Mouse (Mus musculus) liver, embryonic 11.5 days (tissue): Measurements from ENCODE around the gene Pip5k1c. TPM values are rescaled to one million over a fixed set of nuclear protein-coding genes. Genes with fewer than 3 reads are reported as not detected.

ENCODE experiments used
- ATAC-seq: fragments of 200-750 bp; cut with Nextera tagmentation; replicated peaks from 2 replicates; pipeline ENCODE4 v1.8.0; 2017; ENCODE audit warnings: moderate number of reproducible peaks, mild to moderate bottlenecking, moderate TSS enrichment, moderate library complexity; ENCODE audit not compliant: low FRiP score
- DNase-seq: peaks from one replicate; pipeline ENCODE4 v3.0.0-alpha.2; 2017; ENCODE audit warnings: low spot score
- H3K27ac ChIP-seq: fragments of 300-500 bp; sonication (generic); 2 replicates; pipeline ENCODE4 v1.5.1; 2014; ENCODE audit warnings: mild to moderate bottlenecking, low read depth, low read length, control low read depth
- H3K27me3 ChIP-seq: fragments of 300-500 bp; sonication (generic); replicated peaks from 2 replicates; pipeline ENCODE4 v1.6.1; 2014; ENCODE audit warnings: low read length, mixed read lengths; ENCODE audit not compliant: control insufficient read depth, insufficient read depth
- H3K36me3 ChIP-seq: fragments of 300-500 bp; sonication (generic); 2 replicates; pipeline ENCODE4 v1.6.1; 2014; ENCODE audit warnings: mild to moderate bottlenecking, low read length, moderate library complexity, mixed read lengths; ENCODE audit not compliant: control insufficient read depth, insufficient read depth
- H3K4me1 ChIP-seq: fragments of 300-500 bp; sonication (generic); replicated peaks from 2 replicates; pipeline ENCODE4 v1.6.1; 2014; ENCODE audit warnings: low read length, mixed read lengths; ENCODE audit not compliant: control insufficient read depth, insufficient read depth
- H3K4me2 ChIP-seq: fragments of 300-500 bp; sonication (generic); 2 replicates; pipeline ENCODE4 v1.6.1; 2014; ENCODE audit warnings: mild to moderate bottlenecking, control low read depth, moderate library complexity
- H3K4me3 ChIP-seq: fragments of 300-500 bp; sonication (generic); 2 replicates; pipeline ENCODE4 v1.5.1; 2014; ENCODE audit warnings: low read depth, low read length, control low read depth
- H3K9ac ChIP-seq: fragments of 300-500 bp; sonication (generic); 2 replicates; pipeline ENCODE4 v1.6.1; 2014; ENCODE audit warnings: low read depth, low read length, control low read depth
- H3K9me3 ChIP-seq: fragments of 300-500 bp; sonication (generic); 2 replicates; pipeline ENCODE4 v1.6.1; 2016; ENCODE audit warnings: low read length, inconsistent platforms, mixed read lengths; ENCODE audit not compliant: control insufficient read depth
- WGBS: fragments of 180-500 bp; shearing (Covaris S2); extraction: QIAGEN DNeasy Blood & Tissue Kit; methylation state at CpG from one replicate; pipeline ENCODE4 v1.1.7; 2014; 5-methylcytosine and 5-hydroxymethylcytosine counted together
- polyA plus RNA-seq: library from polyadenylated mRNA; unstranded; fragments of >200 nt; fragmentation: Nextera tagmentation; extraction: Ambion mirVana; gene quantifications from 2 replicates; pipeline ENCODE4 v1.2.1, GENCODE M21; 2014

The Pip5k1c gene
- polyA plus RNA-seq, 1 experiment from 2014 or later, result 40.0 TPM

DNA sequence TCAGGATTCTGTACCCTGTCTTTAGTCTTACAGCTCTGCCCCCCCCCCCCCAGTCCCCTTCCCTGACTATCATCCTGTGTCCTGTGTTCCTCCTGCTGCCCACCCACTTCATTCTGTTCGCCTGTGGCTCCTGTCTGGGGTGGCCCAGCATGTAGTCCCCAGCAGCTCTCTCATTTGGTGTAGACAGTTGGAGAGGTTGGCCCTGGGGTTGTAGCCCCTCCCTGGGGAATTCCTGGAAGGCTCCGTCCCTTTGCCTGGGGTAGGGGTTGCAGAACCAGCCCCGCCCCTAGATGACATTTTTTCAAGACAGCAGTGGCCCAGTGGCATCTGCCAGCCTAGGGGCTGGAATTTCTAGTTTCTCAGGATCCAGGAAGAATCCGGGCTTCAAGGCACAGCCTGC lies 65.4 kb downstream of the Pip5k1c start:
- Histone ChIP-seq H3K4me3 (peak overlapping the region; percentile 94), H3K27me3 (no peaks in the 10 kb centered on the region), H3K4me2 (peak overlapping the region; percentile 99), H3K36me3 (peaks cover 13% of the 10 kb centered on the region; the same call in 1 of the 2 replicates), H3K9ac (peak overlapping the region; percentile 90), H3K27ac (peak overlapping the region; percentile 83), H3K4me1 (peaks cover 78% of the 10 kb centered on the region), H3K9me3 (no peaks in the 10 kb centered on the region)
- ATAC-seq (no peak), DNase-seq (no peak)
- 26% methylated on average over 4 of the region's 4 CpGs for WGBS

DNA sequence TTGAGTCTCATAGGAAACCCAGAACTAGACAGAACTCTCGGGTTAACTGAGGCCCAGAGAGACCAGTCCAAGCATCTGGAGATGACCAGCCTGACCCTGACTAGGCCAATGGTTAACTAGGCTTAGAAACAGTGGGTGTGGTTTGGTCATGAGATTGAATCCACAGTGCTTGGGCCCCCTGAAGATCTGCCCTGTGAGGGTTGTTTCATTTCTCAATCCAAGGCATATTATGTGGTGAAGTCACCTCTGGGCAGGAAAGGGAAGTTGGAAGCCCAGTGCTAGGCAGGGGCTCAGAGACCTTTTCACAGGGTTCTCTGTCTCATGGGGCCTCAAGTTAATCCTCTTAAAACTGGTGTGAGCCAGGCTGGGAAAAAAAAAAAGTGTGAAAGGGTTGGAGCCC lies 66.1 kb downstream of the Pip5k1c start:
- Histone ChIP-seq H3K4me3 (peak overlapping the region; percentile 94), H3K4me1 (peaks cover 84% of the 10 kb centered on the region), H3K36me3 (peaks cover 16% of the 10 kb centered on the region; the same call in 1 of the 2 replicates), H3K9me3 (no peaks in the 10 kb centered on the region), H3K27ac (peak overlapping the region; percentile 77), H3K9ac (peak overlapping the region; percentile 90), H3K27me3 (no peaks in the 10 kb centered on the region), H3K4me2 (peak overlapping the region; percentile 99)
- no peak for ATAC-seq
- WGBS, result 37% methylated on average over 1 of the region's 1 CpGs
- no peak for DNase-seq

DNA sequence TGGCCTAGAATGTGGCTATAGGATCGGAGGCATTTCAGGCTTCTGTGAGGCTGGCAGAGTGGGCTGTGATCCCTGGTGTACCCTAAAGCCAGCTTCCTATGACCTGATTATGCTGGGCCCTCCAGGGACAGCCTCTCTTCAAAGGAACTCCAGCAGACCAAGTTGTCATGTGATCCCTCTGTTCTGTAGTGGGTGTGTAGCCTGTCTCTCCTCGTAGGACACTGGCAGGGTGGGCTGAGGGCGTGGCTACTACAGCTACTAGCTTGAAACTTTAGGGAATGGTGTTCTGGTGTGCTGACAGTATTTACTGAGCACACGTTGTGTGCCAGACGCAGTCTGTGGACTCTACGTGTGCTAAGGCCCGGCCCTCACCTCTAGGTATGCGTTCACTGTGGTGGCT lies 68.0 kb downstream of the Pip5k1c start:
- ATAC-seq (no peak), DNase-seq (no peak)
- Histone ChIP-seq H3K36me3 (peaks cover 16% of the 10 kb centered on the region; the same call in 1 of the 2 replicates), H3K9ac (peak overlapping the region; percentile 0), H3K4me1 (peaks cover 90% of the 10 kb centered on the region), H3K4me2 (peak overlapping the region; percentile 2), H3K27me3 (no peaks in the 10 kb centered on the region), H3K4me3 (no peak overlapping the region), H3K27ac (peak overlapping the region; percentile 47; the same call in 1 of the 2 replicates), H3K9me3 (no peaks in the 10 kb centered on the region)
- WGBS, result 69% methylated on average over 8 of the region's 8 CpGs

DNA sequence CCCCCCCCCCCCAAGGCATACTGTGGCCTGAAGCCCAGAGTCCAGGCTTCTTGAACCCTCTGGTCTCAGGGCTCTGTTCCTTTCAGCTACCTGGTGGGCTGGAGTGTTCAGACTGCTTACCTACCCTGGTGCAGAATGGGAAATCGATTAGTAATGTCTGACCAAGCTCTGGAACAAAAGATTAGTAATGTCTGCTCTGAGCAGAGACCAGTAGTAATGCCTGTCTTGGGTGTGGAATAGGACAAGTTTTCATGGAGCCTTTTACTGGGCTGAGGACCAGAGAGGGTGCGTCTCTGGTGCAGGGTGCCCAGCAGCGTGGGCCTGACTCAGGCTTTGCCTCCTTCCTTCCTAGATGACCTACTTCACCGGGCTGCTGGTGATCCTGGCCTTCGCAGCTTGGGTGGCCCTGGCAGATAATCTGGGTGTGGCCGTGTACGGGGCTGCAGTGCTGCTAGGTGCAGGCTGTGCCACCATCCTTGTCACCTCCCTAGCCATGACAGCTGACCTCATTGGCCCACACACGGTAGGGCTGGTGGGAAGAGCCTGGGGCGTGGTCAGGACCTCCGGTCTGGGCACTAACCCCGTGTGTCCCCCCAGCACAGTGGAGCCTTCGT lies 69.7 kb downstream of the Pip5k1c start:
- Histone ChIP-seq H3K4me2 (peak overlapping the region; percentile 61), H3K4me1 (peaks cover 78% of the 10 kb centered on the region), H3K4me3 (peak overlapping the region; percentile 16), H3K27me3 (no peaks in the 10 kb centered on the region), H3K36me3 (peaks cover 22% of the 10 kb centered on the region; the same call in 1 of the 2 replicates), H3K9me3 (no peaks in the 10 kb centered on the region), H3K9ac (peak overlapping the region; percentile 32; the same call in 1 of the 2 replicates), H3K27ac (peak overlapping the region; percentile 70)
- peak; percentile 79 for ATAC-seq
- DNase-seq, result no peak
- 49% methylated on average over 12 of the region's 12 CpGs for WGBS

DNA sequence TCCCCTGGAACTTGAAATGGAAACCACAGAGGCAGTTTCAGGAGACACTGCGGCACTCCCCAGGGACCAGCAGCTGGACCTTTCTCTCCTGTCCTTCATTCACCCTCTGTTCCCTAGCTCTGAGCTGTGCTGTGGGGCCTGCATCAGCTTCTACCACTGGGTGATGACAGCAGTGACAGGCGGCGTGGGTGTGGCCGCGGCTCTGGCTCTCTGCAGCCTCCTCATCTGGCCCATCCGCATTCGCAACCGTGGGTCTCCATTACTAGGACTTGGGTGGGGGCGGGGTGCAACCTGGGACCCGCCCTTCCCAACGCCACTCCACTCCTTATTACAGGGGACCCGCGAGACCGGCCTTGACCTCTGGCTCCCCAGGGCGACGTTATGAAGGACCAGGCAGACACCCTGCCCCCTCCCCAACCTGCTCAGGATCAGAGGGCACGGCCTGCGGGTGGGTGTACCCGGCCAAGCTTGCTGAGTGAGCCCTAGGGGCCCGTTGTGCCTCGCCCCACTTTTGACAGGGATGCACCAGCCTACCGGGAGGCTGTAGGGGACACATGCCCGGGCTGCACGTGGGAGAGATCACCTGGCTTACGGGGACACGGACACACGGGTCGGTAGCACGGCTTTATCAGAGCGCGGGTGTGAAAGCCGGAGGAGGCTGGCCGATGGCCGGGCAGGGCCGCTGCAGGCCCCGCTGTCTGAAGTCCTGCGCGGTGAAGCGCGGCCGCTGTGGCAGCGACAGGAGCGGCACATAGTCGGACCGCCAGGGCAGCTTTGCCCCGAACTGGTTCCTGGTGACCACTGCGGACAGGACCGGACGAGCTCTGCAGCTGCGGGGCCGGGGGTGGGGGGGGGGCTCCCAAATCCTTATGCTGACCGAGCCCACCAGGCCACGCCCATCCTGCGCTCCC lies 70.9 kb downstream of the Pip5k1c start:
- peak overlapping the region; percentile 70 for H3K27ac ChIP-seq
- DNase-seq (no peak), ATAC-seq (peak; percentile 27; the same call in 1 of the 2 replicates)

DNA sequence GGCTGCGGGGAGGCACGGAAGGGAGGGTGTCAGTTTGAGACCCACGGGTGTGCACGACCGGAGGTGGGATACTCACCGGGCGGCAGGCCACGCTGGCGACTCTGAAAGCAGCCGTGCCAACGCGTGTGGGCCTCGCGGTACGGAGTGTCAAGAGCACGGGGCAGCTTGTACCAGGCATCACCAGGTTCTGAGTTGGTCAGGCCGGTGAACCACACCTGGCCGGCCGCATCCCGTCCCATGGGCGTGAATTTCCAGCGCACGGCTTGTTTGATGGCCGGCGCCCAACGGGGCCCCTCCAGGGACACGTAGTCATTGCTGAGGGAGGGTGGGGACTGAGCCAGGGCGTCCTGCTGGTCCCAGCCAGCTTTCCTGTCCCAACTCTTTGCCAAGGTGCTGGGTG lies 71.9 kb downstream of the Pip5k1c start:
- 27% methylated on average over 28 of the region's 28 CpGs for WGBS
- peak overlapping the region; percentile 31; the same call in 1 of the 2 replicates for H3K9ac ChIP-seq
- H3K27me3 ChIP-seq, result no peaks in the 10 kb centered on the region
- ATAC-seq (no peak), DNase-seq (no peak)
- H3K4me2 ChIP-seq, result peak overlapping the region; percentile 61
- H3K9me3 ChIP-seq, result no peaks in the 10 kb centered on the region
- peak overlapping the region; percentile 42 for H3K27ac ChIP-seq
- peaks cover 44% of the 10 kb centered on the region for H3K36me3 ChIP-seq
- H3K4me1 ChIP-seq, result peaks cover 57% of the 10 kb centered on the region
- H3K4me3 ChIP-seq, result peak overlapping the region; percentile 22

More for the DNA sequence above, 70.9 kb downstream of the Pip5k1c start:
- Histone ChIP-seq H3K4me2 (peak overlapping the region; percentile 61), H3K9ac (peak overlapping the region; percentile 32), H3K27me3 (no peaks in the 10 kb centered on the region), H3K9me3 (no peaks in the 10 kb centered on the region), H3K4me1 (peaks cover 67% of the 10 kb centered on the region), H3K36me3 (peaks cover 35% of the 10 kb centered on the region), H3K4me3 (peak overlapping the region; percentile 18)
- 28% methylated on average over 54 of the region's 54 CpGs for WGBS

DNA sequence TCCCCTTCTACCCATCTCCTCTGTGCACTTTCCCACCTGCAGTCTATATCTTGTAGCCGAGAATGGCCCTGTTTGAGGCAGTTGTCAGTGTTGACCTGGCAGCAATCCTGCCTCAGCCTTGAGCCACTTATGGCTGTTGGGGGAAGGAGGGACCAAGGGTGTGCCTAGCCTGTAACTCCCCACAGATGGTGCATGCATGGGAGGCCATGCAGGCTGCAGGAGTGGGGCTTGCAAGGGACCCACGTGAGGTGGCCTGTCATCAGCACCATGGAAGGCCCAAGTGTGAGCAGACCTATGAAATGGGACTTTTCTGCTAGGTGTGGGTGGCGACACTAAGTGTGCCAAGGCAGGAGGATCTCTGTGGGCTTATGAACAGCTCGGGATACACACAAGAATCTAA lies 72.3 kb downstream of the Pip5k1c start:
- Histone ChIP-seq H3K4me1 (peaks cover 53% of the 10 kb centered on the region), H3K9ac (peak overlapping the region; percentile 16; the same call in 1 of the 2 replicates), H3K27me3 (no peaks in the 10 kb centered on the region), H3K4me3 (no peak overlapping the region; the same call in 1 of the 2 replicates), H3K9me3 (no peaks in the 10 kb centered on the region), H3K4me2 (no peak overlapping the region), H3K36me3 (peaks cover 46% of the 10 kb centered on the region), H3K27ac (peak overlapping the region; percentile 42)
- 45% methylated on average over 4 of the region's 4 CpGs for WGBS
- DNase-seq (no peak), ATAC-seq (no peak)

DNA sequence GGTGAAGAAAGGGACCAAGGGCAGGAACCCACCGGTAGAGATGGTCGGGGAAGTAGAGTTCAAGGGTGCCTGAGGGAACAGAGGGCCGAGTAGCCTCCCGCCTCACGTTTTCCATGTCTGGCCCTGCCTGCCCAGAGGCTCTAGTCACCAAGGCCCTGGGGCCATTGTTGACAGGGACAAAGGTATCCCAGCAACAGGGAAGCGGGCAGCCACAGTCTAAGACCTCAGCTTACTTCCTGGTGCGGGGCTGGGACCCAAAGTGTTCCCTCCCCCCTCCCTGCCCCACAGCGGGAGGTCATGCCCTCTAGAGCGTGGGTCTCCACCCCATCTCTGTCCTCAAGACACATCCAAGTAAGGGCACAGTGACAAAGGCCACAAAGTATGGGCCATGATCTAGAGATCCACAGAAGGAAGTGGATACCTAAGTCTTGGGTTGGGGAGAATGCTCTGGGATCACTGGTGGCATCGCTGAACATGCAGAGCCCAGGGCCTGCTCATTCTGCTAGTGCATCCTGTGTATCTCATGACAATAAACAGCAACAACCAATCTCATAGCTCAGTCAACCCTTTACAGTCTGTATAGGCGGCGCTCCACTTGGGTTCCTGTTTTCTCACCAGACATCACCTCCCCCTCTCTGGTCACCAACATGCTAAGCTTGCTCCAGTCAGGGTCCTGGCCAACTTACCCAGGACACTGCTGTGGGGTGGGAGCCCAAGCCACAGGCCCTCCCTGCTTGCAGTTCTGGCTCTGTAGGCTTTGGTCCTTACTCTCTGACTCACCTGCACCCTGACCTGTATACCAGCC lies 73.1 kb downstream of the Pip5k1c start, which contains the start of gene 4930404N11Rik:
Gene 4930404N11Rik (minus strand): TSS at position 145 of the 805 bp plus-strand sequence.
- H3K27ac ChIP-seq, result peak within 1 kb of the TSS; percentile 42
- H3K4me1 ChIP-seq, result peaks cover 45% of the 10 kb centered on the region
- DNase-seq, result no peak
- H3K4me3 ChIP-seq, result peak within 1 kb of the TSS; percentile 22
- H3K27me3 ChIP-seq, result no peaks in the 10 kb centered on the region
- H3K4me2 ChIP-seq, result peak within 1 kb of the TSS; percentile 61
- ATAC-seq, result peak; percentile 7; the same call in 1 of the 2 replicates
- no peaks in the 10 kb centered on the region for H3K9me3 ChIP-seq
- WGBS, result 28% methylated on average over 12 of the region's 12 CpGs
- H3K36me3 ChIP-seq, result peaks cover 50% of the 10 kb centered on the region
- peak within 1 kb of the TSS; percentile 16; the same call in 1 of the 2 replicates for H3K9ac ChIP-seq
